Mouse (Mus musculus) G1E (cell line): Measurements from ENCODE around the gene Tmem167. TPM values are rescaled to one million over a fixed set of nuclear protein-coding genes. Genes with fewer than 3 reads are reported as not detected.
"Not testable (repeated sequence)": the region's sequence is repeated elsewhere in the genome, so short reads cannot be mapped to it uniquely, and the experiment has no call there.

Source experiments
- ATAC-seq: 2 replicates; pipeline ENCODE4 v1.8.0; 2016; ENCODE audit warnings: mild to moderate bottlenecking; ENCODE audit not compliant: insufficient number of reproducible peaks, poor library complexity, low FRiP score, severe bottlenecking; ENCODE audit errors: extremely low read depth
- DNase-seq: peaks from one replicate; pipeline ENCODE4 v3.0.0; 2012; ENCODE audit warnings: low spot score
- H3K27me3 ChIP-seq: 2 replicates; pipeline ENCODE4 v1.6.1; 2012; ENCODE audit warnings: mild to moderate bottlenecking, low read length, inconsistent platforms; ENCODE audit not compliant: insufficient read depth
- H3K36me3 ChIP-seq: replicated peaks from 2 replicates; pipeline ENCODE3; 2012; ENCODE audit warnings: mild to moderate bottlenecking, inconsistent platforms
- H3K4me1 ChIP-seq: 2 replicates; pipeline ENCODE4 v1.6.1; 2012; ENCODE audit warnings: low read depth, low read length, inconsistent platforms, mixed read lengths; ENCODE audit not compliant: insufficient read depth
- H3K4me3 ChIP-seq: 2 replicates; pipeline ENCODE4 v1.5.1; 2012; ENCODE audit warnings: low read depth, mild to moderate bottlenecking, inconsistent platforms, low read length, moderate library complexity, mixed read lengths
- H3K9me3 ChIP-seq: replicated peaks from 2 replicates; pipeline ENCODE4 v1.6.1; 2012; ENCODE audit warnings: inconsistent platforms
- CTCF ChIP-seq: IDR thresholded peaks from 2 replicates; pipeline ENCODE4 v1.5.1; 2012; ENCODE audit warnings: low read depth, low read length, inconsistent platforms, mixed read lengths
- GATA1 ChIP-seq: IDR thresholded peaks from 2 replicates; pipeline ENCODE4 v1.6.1; 2012; ENCODE audit warnings: borderline replicate concordance, low read length, inconsistent platforms, mixed read lengths
- GATA2 ChIP-seq: IDR thresholded peaks from 2 replicates; pipeline ENCODE4 v1.6.1; 2012; ENCODE audit warnings: low read depth, low read length, inconsistent platforms, borderline replicate concordance
- POLR2AphosphoS5 ChIP-seq: IDR thresholded peaks from 2 replicates; pipeline ENCODE4 v1.6.1; 2012; ENCODE audit warnings: low read depth, low read length, inconsistent platforms; ENCODE audit not compliant: insufficient replicate concordance
- TAL1 ChIP-seq: conservative IDR thresholded peaks from 2 replicates; pipeline ENCODE4 v1.6.1; 2012; ENCODE audit warnings: low read depth, low read length, inconsistent platforms, mixed read lengths
- polyA plus RNA-seq: library from polyadenylated mRNA; stranded (reverse); fragments of >175 nt; gene quantifications from 2 replicates; pipeline ENCODE4 v1.2.3, GENCODE M21; 2012
- total RNA-seq, 2 experiments: library from RNA; stranded (forward) in 1 of 2; stranded (reverse) in 1 of 2; fragments of 200-1000 nt in 1 of 2; fragments of >200 nt in 1 of 2; fragmentation: Nextera tagmentation in 1 of 2; gene quantifications; 2 replicates each; pipeline ENCODE4 v1.2.3; 2014 to 2017

Tmem167 gene
- total and polyA plus RNA-seq, 3 experiments, result 4.8 to 33.0 (median 20.0) TPM

DNA sequence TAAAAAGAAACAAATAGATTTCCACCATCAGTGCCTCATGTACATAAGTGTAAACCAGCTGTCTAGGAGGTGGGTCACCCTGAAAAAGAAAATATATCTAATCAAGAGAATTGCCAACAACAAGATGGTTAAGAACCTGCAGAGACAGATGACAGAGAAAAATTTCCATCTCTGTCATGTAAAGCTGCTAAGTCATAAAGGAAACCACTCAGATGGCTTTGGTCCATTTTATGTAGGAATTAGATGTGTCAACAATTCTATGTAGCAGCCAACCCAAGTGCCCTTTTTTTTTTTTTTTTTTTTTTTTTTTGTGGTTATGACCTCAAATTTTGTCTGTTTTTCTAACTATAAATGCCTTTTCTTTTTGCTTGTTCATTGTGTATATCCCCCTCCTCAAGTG, 12.6 kb downstream of the Tmem167 start:
- TF ChIP-seq GATA2, result no peak
- TF ChIP-seq POLR2AphosphoS5, result no peak
- TF ChIP-seq GATA1, result no peak
- no peak for TF ChIP-seq TAL1
- no peak for TF ChIP-seq CTCF
- DNase-seq (no peak), ATAC-seq (no peak)
- peaks cover 47% of the 10 kb centered on the region for H3K36me3 ChIP-seq
- H3K4me1 ChIP-seq, result no peaks in the 10 kb centered on the region
- no peaks in the 10 kb centered on the region for H3K27me3 ChIP-seq
- H3K4me3 ChIP-seq, result no peak overlapping the region
- H3K9me3 ChIP-seq, result no peaks in the 10 kb centered on the region

DNA sequence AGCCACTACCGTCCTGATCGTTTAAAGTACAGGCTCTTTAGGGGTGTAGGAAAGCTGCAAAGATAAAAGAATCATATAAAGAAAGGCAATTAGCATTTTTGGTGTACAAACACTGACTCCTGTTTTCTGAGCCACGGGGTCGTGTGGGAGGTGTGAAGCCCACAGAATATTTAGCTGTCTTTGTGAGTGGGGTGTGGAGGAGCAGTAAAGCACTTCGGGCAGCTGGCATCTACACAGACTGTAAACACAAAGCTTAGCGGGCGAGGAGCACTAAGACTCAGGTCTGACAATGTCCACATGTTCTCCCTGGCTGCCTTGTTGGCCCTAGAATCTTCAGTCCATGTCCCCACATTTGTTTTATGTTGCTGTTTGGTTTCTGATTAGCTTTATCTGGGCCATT, 17.2 kb downstream of the Tmem167 start:
- Histone ChIP-seq H3K9me3 (no peaks in the 10 kb centered on the region), H3K4me3 (no peak overlapping the region), H3K36me3 (peaks cover 42% of the 10 kb centered on the region), H3K27me3 (no peaks in the 10 kb centered on the region), H3K4me1 (no peaks in the 10 kb centered on the region)
- ATAC-seq, result no peak
- no peak for DNase-seq
- no peak for TF ChIP-seq TAL1

DNA sequence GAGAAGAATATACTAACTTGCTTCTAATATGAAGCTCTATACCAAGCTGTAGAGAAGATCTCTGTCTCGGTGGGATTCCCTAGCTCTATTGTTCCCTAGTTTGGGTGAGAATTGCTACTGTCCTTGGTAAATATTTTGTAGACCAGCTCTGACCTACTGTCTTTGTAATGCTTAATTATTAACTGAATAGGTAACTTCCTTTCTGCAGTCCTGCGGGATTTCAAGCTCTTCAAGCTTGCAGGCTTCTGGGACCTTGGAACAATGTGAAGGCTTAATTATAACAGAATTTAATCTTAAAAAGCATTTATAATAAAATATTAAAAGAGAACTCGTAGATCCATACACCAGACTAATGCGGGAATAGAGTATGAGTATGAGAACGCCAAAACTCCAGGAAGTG, 19.8 kb downstream of the Tmem167 start:
- peaks cover 32% of the 10 kb centered on the region for H3K36me3 ChIP-seq
- H3K27me3 ChIP-seq, ATAC-seq, H3K4me3 ChIP-seq, DNase-seq, H3K4me1 ChIP-seq, H3K9me3 ChIP-seq: not testable (repeated sequence)

DNA sequence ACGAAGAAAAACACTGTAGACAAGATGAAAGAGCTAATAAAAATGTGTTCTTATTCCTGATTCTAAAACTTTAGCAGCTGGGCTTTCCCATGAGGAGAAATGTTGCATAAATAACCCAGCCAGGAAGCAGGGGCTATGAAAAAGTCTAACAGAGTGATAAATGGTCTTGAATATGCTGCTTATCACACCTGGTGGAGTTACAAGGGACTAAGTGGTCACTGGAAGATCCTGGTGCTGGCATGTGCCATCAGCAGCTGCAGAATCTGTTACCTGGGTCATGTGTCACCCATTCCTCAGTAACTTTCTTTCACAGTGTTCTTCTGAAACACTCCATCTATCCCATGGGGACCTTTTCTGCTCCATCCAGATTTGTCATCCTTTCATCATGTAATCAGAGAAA, 22.8 kb downstream of the Tmem167 start:
- TF ChIP-seq CTCF (no peak), GATA1 (no peak), GATA2 (no peak), TAL1 (no peak), POLR2AphosphoS5 (no peak)
- no peaks in the 10 kb centered on the region for H3K4me1 ChIP-seq
- peaks cover 8% of the 10 kb centered on the region for H3K36me3 ChIP-seq
- no peak overlapping the region for H3K4me3 ChIP-seq
- ATAC-seq (no peak), DNase-seq (no peak)
- no peaks in the 10 kb centered on the region for H3K27me3 ChIP-seq
- H3K9me3 ChIP-seq, result no peaks in the 10 kb centered on the region

DNA sequence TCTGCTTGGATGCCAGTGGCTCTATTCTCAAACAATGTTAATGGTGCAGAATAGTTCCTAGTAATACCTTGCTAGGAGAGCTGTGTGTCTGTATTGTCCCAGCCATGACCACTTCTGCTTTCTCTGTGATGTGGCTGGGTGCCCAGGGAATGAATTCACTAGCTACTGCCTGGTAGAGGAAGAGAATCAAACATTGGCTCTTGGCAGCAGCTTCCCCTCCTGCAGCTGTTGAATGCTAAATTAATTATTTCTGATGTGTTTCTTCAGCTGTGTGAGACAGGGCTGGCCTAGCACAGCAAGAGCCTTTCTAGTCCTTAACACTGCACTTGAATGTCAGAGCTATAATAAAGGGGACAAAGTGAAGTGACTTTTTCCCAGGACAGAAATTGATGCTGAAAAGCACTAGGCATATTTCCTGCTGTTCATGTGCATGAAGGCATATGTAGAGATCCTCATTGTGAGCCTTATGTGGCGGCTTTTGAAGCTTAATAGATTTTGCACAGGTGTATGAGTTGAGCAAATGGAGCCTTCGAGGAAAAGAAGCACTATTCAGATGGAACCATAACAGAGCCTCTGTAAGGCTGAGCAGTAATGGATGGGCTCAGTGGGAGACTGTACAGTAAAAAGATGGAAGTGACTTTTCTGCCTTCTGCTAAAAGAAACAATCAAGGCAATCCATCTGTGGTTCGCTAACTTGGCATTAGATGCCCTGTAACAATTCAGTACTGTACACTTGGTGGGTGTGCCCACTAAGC, 47.4 kb downstream of the Tmem167 start:
- DNase-seq (no peak), ATAC-seq (no peak)
- peaks cover 4% of the 10 kb centered on the region; the same call in 1 of the 2 replicates for H3K27me3 ChIP-seq
- H3K9me3 ChIP-seq, result no peaks in the 10 kb centered on the region
- no peaks in the 10 kb centered on the region for H3K4me1 ChIP-seq
- H3K36me3 ChIP-seq, result no peaks in the 10 kb centered on the region
- H3K4me3 ChIP-seq, result no peak overlapping the region
- TF ChIP-seq TAL1, result no peak
- TF ChIP-seq GATA1, result no peak
- TF ChIP-seq POLR2AphosphoS5, result no peak
- no peak for TF ChIP-seq GATA2
- no peak for TF ChIP-seq CTCF

DNA sequence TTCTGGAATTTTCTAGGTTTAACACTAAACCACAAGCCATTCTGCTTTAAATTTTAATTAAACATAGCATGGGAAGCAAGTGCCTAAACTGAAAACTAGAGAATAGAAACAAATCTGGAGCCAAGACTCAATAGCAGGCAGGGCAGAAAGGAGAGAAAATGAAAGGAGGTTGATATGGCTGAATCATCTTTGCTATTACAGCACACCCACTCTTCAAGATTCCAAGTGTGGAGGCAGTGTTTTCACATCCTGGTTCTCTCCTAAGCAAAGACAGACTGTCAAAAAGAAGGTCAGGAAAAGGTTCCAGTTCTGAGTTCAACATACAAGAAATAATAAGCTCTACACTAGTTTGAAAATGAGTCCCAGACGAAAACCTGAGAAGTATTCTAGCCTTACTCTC, 52.8 kb downstream of the Tmem167 start:
- Histone ChIP-seq H3K9me3 (no peaks in the 10 kb centered on the region), H3K4me1 (no peaks in the 10 kb centered on the region), H3K36me3 (no peaks in the 10 kb centered on the region), H3K27me3 (peaks cover 2% of the 10 kb centered on the region; the same call in 1 of the 2 replicates), H3K4me3 (no peak overlapping the region)
- DNase-seq (no peak), ATAC-seq (no peak)
- no peak for TF ChIP-seq TAL1
- TF ChIP-seq GATA1, result no peak
- no peak for TF ChIP-seq POLR2AphosphoS5
- TF ChIP-seq GATA2, result no peak
- TF ChIP-seq CTCF, result no peak

DNA sequence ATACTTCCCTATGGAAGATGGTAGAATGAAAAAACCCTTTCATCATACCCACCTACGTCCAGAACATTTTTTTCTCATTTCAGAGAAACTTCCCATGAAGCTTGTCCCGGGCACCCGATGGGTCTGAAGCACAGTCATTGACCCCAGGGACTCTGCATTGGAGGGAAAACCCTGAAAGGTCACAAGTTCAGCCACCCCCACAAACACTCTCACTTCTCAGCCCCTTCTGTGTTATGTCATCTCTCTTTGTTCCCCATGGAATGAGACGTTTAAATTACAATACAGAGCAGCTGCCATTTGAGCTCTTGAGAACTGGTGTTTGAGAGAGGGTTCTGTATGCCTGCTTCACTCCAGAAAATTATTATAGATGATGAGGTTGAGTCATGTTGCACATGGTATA, 54.3 kb downstream of the Tmem167 start:
- Histone ChIP-seq H3K4me1 (no peaks in the 10 kb centered on the region), H3K9me3 (no peaks in the 10 kb centered on the region), H3K27me3 (no peaks in the 10 kb centered on the region), H3K4me3 (no peak overlapping the region), H3K36me3 (no peaks in the 10 kb centered on the region)
- DNase-seq, result no peak
- no peak for TF ChIP-seq POLR2AphosphoS5
- TF ChIP-seq CTCF, result no peak
- no peak for TF ChIP-seq TAL1
- no peak for TF ChIP-seq GATA1
- TF ChIP-seq GATA2, result no peak
- ATAC-seq, result no peak
